Mouse (Mus musculus): ENCODE data around the gene Nufip2. TPM values are rescaled to one million over a fixed set of nuclear protein-coding genes. Genes with fewer than 3 reads are reported as not detected.
"Not testable (repeated sequence)": the region's sequence is repeated elsewhere in the genome, so short reads cannot be mapped to it uniquely, and the experiment has no call there.

Gene Nufip2
- polyA plus RNA-seq, 1 experiment: 8.0 TPM

DNA sequence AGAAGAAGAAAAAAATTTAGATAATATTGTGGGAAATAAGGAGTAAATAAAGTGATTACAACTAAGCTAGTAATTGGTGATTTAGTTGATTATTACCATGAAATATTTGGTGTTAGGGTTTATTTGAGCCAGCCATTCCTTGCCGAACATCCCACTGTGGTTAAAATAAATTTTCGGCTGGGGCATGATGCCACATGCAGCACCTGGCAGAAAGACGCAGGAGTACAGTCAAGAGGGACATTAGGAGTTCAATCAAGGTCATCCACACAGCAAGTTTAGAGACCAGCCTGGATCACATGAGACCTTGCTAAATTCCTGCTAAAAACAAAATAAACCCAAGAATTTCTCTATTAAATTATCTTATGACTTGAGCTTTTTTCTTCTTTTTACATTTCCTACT lies 23.1 kb downstream of the Nufip2 start:
- Histone ChIP-seq H3K27me3 (replicated peaks) (no peaks in the 10 kb centered on the region), H3K4me3 (replicated peaks) (no peak overlapping the region), H3K9me3 (no peaks in the 10 kb centered on the region), H3K4me1 (peaks cover 20% of the 10 kb centered on the region; the same call in 1 of the 2 replicates), H3K36me3 (replicated peaks; ENCODE audit: low read length) (peaks cover 90% of the 10 kb centered on the region)
- no peak for TF ChIP-seq GATA1 (IDR thresholded peaks at IDR 0.05; ENCODE audit: borderline replicate concordance, low read length)
- no peak for TF ChIP-seq FLI1 (IDR thresholded peaks at IDR 0.05; ENCODE audit: low read length)

DNA sequence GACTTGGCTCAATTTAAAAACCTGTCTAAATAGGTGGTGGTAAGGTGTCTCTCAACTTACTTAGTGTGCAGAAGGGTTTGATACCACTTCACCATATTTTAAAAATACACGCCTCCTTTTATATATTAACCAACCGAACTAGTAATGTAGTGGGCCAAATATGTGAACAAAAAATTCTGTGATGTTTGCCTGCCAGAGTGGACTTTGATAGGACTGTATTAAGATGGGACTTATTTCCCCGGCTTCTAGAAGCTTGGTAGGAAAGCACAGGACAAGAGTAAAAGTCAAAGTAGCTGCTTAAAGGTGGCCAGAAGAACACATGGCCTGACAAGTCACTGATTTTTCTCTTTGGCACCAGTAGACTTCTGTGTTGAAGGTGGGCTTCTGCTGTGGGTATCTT lies 27.8 kb downstream of the Nufip2 start:
- H3K27me3 ChIP-seq (replicated peaks): no peaks in the 10 kb centered on the region
- no peaks in the 10 kb centered on the region for H3K9me3 ChIP-seq
- no peak overlapping the region for H3K4me3 ChIP-seq (replicated peaks)
- TF ChIP-seq GATA1 (IDR thresholded peaks at IDR 0.05; ENCODE audit: borderline replicate concordance, low read length) (no peak), FLI1 (IDR thresholded peaks at IDR 0.05; ENCODE audit: low read length) (no peak)
- H3K4me1 ChIP-seq: peaks cover 6% of the 10 kb centered on the region; the same call in 1 of the 2 replicates
- peaks cover 89% of the 10 kb centered on the region for H3K36me3 ChIP-seq (replicated peaks; ENCODE audit: low read length)

- Histone ChIP-seq H3K36me3 (replicated peaks; ENCODE audit: low read length) (peaks cover 50% of the 10 kb centered on the region), H3K4me3 (replicated peaks) (no peak overlapping the region), H3K27me3 (replicated peaks) (no peaks in the 10 kb centered on the region), H3K9me3 (no peaks in the 10 kb centered on the region), H3K4me1 (no peaks in the 10 kb centered on the region)
- TF ChIP-seq FLI1 (IDR thresholded peaks at IDR 0.05; ENCODE audit: low read length) (no peak), GATA1 (IDR thresholded peaks at IDR 0.05; ENCODE audit: borderline replicate concordance, low read length) (no peak)
Measured at GRCm38 (mm10) chr11:77719055-77719454, 33.1 kb downstream of the Nufip2 start.

DNA sequence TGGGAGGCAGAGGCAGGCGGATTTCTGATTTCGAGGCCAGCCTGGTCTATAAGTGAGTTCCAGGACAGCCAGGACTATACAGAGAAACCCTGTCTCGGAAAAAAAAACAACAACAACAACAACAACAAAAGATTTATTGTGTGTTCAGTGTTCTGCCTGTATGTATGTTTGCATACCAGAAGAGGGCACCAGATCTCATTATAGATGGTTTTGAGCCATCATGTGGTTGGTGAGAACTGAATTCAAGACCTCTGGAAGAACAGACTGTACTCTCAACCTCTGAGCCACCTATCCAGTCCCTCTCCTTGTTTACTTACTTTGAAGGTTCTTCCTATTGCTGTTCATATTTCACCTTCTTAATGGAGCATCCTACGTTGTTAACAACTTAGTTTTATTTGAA lies 35.4 kb downstream of the Nufip2 start:
- H3K36me3 ChIP-seq (replicated peaks; ENCODE audit: low read length): peaks cover 30% of the 10 kb centered on the region
- no peaks in the 10 kb centered on the region for H3K4me1 ChIP-seq
- TF ChIP-seq FLI1 (IDR thresholded peaks at IDR 0.05; ENCODE audit: low read length): no peak
- no peak overlapping the region for H3K4me3 ChIP-seq (replicated peaks)
- H3K9me3 ChIP-seq: no peaks in the 10 kb centered on the region
- H3K27me3 ChIP-seq (replicated peaks): no peaks in the 10 kb centered on the region

GRCm38 (mm10) chr11:77724766-77725165 lies 38.8 kb downstream of the Nufip2 start:
- peaks cover 17% of the 10 kb centered on the region for H3K4me1 ChIP-seq
- no peaks in the 10 kb centered on the region for H3K9me3 ChIP-seq
- no peak overlapping the region for H3K4me3 ChIP-seq (replicated peaks)
- H3K36me3 ChIP-seq (replicated peaks; ENCODE audit: low read length): peaks cover 5% of the 10 kb centered on the region
- TF ChIP-seq FLI1 (IDR thresholded peaks at IDR 0.05; ENCODE audit: low read length) (no peak), GATA1 (IDR thresholded peaks at IDR 0.05; ENCODE audit: borderline replicate concordance, low read length) (no peak)
- H3K27me3 ChIP-seq (replicated peaks): peaks cover 7% of the 10 kb centered on the region

DNA sequence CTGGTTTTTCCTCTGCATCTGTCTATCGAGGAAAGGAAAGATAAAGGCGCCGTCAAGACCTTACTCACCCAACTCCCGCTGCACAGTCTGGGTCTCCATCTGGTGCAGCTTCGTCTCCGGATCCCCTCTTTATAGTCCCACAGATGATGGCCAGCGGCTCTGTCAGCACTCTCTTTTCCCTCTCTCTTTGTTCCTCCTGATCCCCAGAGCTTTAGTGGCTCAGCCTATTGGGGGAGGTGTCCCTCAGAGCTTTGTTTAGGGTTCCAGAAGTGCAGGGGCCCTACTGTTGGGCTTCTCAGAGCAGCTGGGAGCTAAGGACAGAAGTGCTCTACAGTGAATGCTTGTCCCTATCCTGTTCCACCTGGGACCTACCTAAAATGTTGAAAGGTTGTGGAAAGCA lies 39.2 kb downstream of the Nufip2 start, which contains the start of gene Cryba1:
Gene Cryba1, minus strand, starts transcription at position 101 of the 400 bp plus-strand sequence.
- Histone ChIP-seq H3K27me3 (replicated peaks) (peaks cover 7% of the 10 kb centered on the region), H3K4me1 (peaks cover 17% of the 10 kb centered on the region)
- TF ChIP-seq GATA1 (IDR thresholded peaks at IDR 0.05; ENCODE audit: borderline replicate concordance, low read length) (no peak), FLI1 (IDR thresholded peaks at IDR 0.05; ENCODE audit: low read length) (no peak)

GRCm38 (mm10) chr11:77728587-77728986 lies 42.6 kb downstream of the Nufip2 start:
- Histone ChIP-seq H3K4me3 (replicated peaks) (no peak overlapping the region), H3K4me1 (peaks cover 25% of the 10 kb centered on the region), H3K36me3 (replicated peaks; ENCODE audit: low read length) (no peaks in the 10 kb centered on the region), H3K27me3 (replicated peaks) (peaks cover 16% of the 10 kb centered on the region), H3K9me3 (no peaks in the 10 kb centered on the region)
- TF ChIP-seq FLI1 (IDR thresholded peaks at IDR 0.05; ENCODE audit: low read length) (no peak), GATA1 (IDR thresholded peaks at IDR 0.05; ENCODE audit: borderline replicate concordance, low read length) (no peak)

More for the DNA sequence above, 39.2 kb downstream of the Nufip2 start, which contains the start of gene Cryba1:
- Histone ChIP-seq H3K36me3 (replicated peaks; ENCODE audit: low read length) (peaks cover 5% of the 10 kb centered on the region), H3K9me3 (no peaks in the 10 kb centered on the region), H3K4me3 (replicated peaks) (no peak within 1 kb of the TSS)

GRCm38 (mm10) chr11:77737289-77737688 lies 51.3 kb downstream of the Nufip2 start:
- H3K9me3 ChIP-seq: no peaks in the 10 kb centered on the region
- H3K27me3 ChIP-seq (replicated peaks): peaks cover 14% of the 10 kb centered on the region
- TF ChIP-seq FLI1 (IDR thresholded peaks at IDR 0.05; ENCODE audit: low read length) (no peak), GATA1 (IDR thresholded peaks at IDR 0.05; ENCODE audit: borderline replicate concordance, low read length) (no peak)
- no peaks in the 10 kb centered on the region for H3K36me3 ChIP-seq (replicated peaks; ENCODE audit: low read length)
- no peak overlapping the region for H3K4me3 ChIP-seq (replicated peaks)
- peaks cover 27% of the 10 kb centered on the region for H3K4me1 ChIP-seq

DNA sequence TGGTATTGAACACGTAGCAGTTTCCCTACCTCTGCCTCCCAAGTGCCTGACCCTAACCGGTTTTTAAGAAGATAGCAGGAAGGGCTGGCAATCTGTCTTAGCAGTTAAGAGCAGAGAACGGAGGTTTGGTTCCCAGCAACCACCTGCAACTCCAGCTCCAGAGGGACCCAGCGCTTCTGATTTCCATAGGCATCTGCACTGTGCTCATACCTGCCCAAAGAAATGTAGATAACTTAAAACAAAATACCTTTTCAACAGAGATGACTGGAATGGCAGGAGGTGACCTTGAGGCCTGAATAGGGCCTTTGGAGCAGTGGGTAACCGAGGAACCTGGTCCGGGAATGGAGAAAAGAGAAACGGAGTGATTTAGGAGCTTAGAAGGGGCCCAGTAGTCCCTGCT lies 52.6 kb downstream of the Nufip2 start:
- no peak for TF ChIP-seq FLI1 (IDR thresholded peaks at IDR 0.05; ENCODE audit: low read length)
- TF ChIP-seq GATA1 (IDR thresholded peaks at IDR 0.05; ENCODE audit: borderline replicate concordance, low read length): no peak
- Histone ChIP-seq H3K27me3 (replicated peaks) (peaks cover 14% of the 10 kb centered on the region), H3K4me3 (replicated peaks) (no peak overlapping the region), H3K36me3 (replicated peaks; ENCODE audit: low read length) (no peaks in the 10 kb centered on the region), H3K9me3 (no peaks in the 10 kb centered on the region), H3K4me1 (peaks cover 22% of the 10 kb centered on the region)

GRCm38 (mm10) chr11:77743966-77744365 lies 58.0 kb downstream of the Nufip2 start:
- H3K4me1 ChIP-seq: peaks cover 21% of the 10 kb centered on the region
- H3K4me3 ChIP-seq (replicated peaks): no peak overlapping the region
- no peak for TF ChIP-seq GATA1 (IDR thresholded peaks at IDR 0.05; ENCODE audit: borderline replicate concordance, low read length)
- TF ChIP-seq FLI1 (IDR thresholded peaks at IDR 0.05; ENCODE audit: low read length): no peak
- H3K27me3 ChIP-seq (replicated peaks): peaks cover 18% of the 10 kb centered on the region
- H3K9me3 ChIP-seq: no peaks in the 10 kb centered on the region
- no peaks in the 10 kb centered on the region for H3K36me3 ChIP-seq (replicated peaks; ENCODE audit: low read length)

GRCm38 (mm10) chr11:77746652-77747051 lies 60.7 kb downstream of the Nufip2 start:
- no peaks in the 10 kb centered on the region for H3K9me3 ChIP-seq
- TF ChIP-seq GATA1 (IDR thresholded peaks at IDR 0.05; ENCODE audit: borderline replicate concordance, low read length) (no peak), FLI1 (IDR thresholded peaks at IDR 0.05; ENCODE audit: low read length) (no peak)

DNA sequence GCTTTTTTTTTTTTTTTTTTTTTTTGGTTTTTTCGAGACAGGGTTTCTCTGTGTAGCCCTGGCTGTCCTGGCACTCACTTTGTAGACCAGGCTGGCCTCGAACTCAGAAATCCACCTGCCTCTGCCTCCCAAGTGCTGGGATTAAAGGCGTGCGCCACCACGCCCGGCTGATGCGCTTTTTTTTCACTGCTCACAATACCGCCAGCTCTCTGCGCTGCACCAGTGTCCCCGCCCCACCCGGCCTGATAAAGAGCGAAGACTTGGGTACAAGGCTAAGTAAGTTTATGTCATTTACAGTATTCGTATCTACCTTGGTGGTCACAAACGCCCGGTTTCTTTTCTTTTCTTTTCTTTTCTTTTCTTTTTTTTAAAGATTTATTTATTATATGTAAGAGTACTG lies 61.1 kb downstream of the Nufip2 start:
- H3K9me3 ChIP-seq; H3K36me3 ChIP-seq (replicated peaks; ENCODE audit: low read length); H3K4me3 ChIP-seq (replicated peaks); H3K27me3 ChIP-seq (replicated peaks): not testable (repeated sequence)
- peaks cover 27% of the 10 kb centered on the region for H3K4me1 ChIP-seq

More at GRCm38 (mm10) chr11:77746652-77747051, 60.7 kb downstream of the Nufip2 start:
- H3K27me3 ChIP-seq (replicated peaks): peaks cover 8% of the 10 kb centered on the region
- H3K36me3 ChIP-seq (replicated peaks; ENCODE audit: low read length): no peaks in the 10 kb centered on the region
- H3K4me3 ChIP-seq (replicated peaks): no peak overlapping the region
- H3K4me1 ChIP-seq: peaks cover 23% of the 10 kb centered on the region

Measured in megakaryocyte, embryonic 14.5 days (primary cell).